Comparison of ENCODE assay signal across 7 mouse cellular contexts in the genomic region with DNA sequence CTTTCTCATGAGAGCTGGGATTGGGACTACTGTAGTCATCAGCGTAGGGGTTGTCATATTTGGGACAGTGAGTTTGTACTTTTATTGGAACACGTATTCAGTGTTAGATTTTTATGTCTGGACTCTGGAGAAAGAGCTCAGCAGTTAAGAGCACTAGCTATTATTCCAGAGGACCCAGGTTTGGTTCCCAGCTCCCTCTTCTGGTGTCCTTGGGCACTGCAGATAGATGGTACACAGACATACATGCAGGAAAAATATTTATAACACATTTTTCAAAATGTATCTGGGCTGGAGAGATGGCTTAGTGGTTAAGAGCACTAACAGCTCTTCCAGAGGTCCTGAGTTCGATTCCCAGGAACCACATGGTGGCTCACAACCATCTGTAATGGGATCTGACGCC. TPM values are rescaled to one million over a fixed set of nuclear protein-coding genes. Genes with fewer than 3 reads are reported as not detected.
A peak's percentile ranks its signal among the peaks of the same experiment; 100 is the strongest.
DNase-seq lines count a peak whose midpoint lies in the region; ATAC-seq and TF ChIP-seq lines count a peak whose summit lies in the region.

No protein-coding gene starts in this region.

- H3K4me2 ChIP-seq in kidney, embryonic 15.5 days, result no peak overlapping the region

- no peaks in the 10 kb centered on the region for H3K27me3 ChIP-seq in kidney, embryonic 15.5 days
- H3K27me3 ChIP-seq in E14TG2a.4 (ENCODE audit: insufficient read depth, low read length), result no peaks in the 10 kb centered on the region

- no peak overlapping the region for H3K27ac ChIP-seq in kidney, embryonic 15.5 days

- WGBS in kidney, embryonic 15.5 days, result 93% methylated on average over 4 of the region's 4 CpGs
- WGBS in lung, adult 2 months, result 84% methylated on average over 4 of the region's 4 CpGs

- no peaks in the 10 kb centered on the region for H3K9me3 ChIP-seq in kidney, embryonic 15.5 days (replicated peaks)
- H3K9me3 ChIP-seq in E14TG2a.4 (ENCODE audit: low read length), result no peaks in the 10 kb centered on the region

- H3K9ac ChIP-seq in kidney, embryonic 15.5 days, result no peak overlapping the region

- no peak overlapping the region for H3K4me3 ChIP-seq in kidney, embryonic 15.5 days (replicated peaks)
- no peak overlapping the region for H3K4me3 ChIP-seq in E14TG2a.4 (replicated peaks; ENCODE audit: low read length)
- no peak overlapping the region for H3K4me3 ChIP-seq in lung, adult 2 months (replicated peaks; ENCODE audit: extremely low read depth, low read depth, low read length)

- H3K36me3 ChIP-seq in kidney, embryonic 15.5 days, result peaks cover 9% of the 10 kb centered on the region
- H3K36me3 ChIP-seq in E14TG2a.4 (ENCODE audit: insufficient read depth, low read length), result peaks cover 82% of the 10 kb centered on the region

- no peak for ATAC-seq in kidney, embryonic 15.5 days (replicated peaks; ENCODE audit: low FRiP score)

- TF ChIP-seq CTCF in E14TG2a.4 (conservative IDR thresholded peaks at IDR 0.05; ENCODE audit: low read length), result peak; percentile 69
- TF ChIP-seq CTCF in lung, adult 2 months (IDR thresholded peaks at IDR 0.05; ENCODE audit: insufficient read depth, low read length), result peak; percentile 37

- DNase-seq in kidney, adult 9 months, result peak; percentile 63
- DNase-seq in A20 (ENCODE audit: low read depth, low spot score), result peak; percentile 41
- no peak for DNase-seq in lung, adult 2 months
- DNase-seq in frontal cortex, postnatal 10 days (ENCODE audit: low spot score in 2 of 2), result no peak
- DNase-seq in embryo, embryonic 10 days (ENCODE audit: low spot score), result no peak

- no peak for TF ChIP-seq POLR2A in lung, adult 2 months (IDR thresholded peaks at IDR 0.05; ENCODE audit: borderline replicate concordance, extremely low read depth, low read depth, low read length)

- peaks cover 22% of the 10 kb centered on the region for H3K4me1 ChIP-seq in kidney, embryonic 15.5 days
- H3K4me1 ChIP-seq in E14TG2a.4 (replicated peaks; ENCODE audit: low read depth, low read length), result peaks cover 99% of the 10 kb centered on the region
- H3K4me1 ChIP-seq in lung, adult 2 months (ENCODE audit: control insufficient read depth, insufficient read depth, low read length), result peaks cover 29% of the 10 kb centered on the region

RNA-seq across cellular contexts. Expression of a gene that starts 28.3 kb away (rescaled TPM):
- polyA plus RNA-seq in kidney, embryonic 15.5 days (2015; fragmentation: Nextera tagmentation; extraction: Ambion mirVana), result 392 and 395 TPM in 2 replicates
- polyA plus RNA-seq in lung, adult 2 months (2012; rRNA removed), result 152 and 172 TPM in 2 replicates

Comparison
In these comparisons a context has a peak if more than half of its experiments do, and no peak if none do; other contexts are left out.
1. DNase-seq: peak in kidney, adult 9 months (single experiment) and A20 (single experiment); none in lung, adult 2 months (single experiment), frontal cortex, postnatal 10 days (0 of 2) and embryo, embryonic 10 days (single experiment).